Mouse (Mus musculus): Measurements from ENCODE around the gene Zdhhc9. TPM values are rescaled to one million over a fixed set of nuclear protein-coding genes. Genes with fewer than 3 reads are reported as not detected.

Gene Zdhhc9
- total and polyA plus RNA-seq, 3 experiments, result 3.5 to 13.9 (median 4.5) TPM

DNA sequence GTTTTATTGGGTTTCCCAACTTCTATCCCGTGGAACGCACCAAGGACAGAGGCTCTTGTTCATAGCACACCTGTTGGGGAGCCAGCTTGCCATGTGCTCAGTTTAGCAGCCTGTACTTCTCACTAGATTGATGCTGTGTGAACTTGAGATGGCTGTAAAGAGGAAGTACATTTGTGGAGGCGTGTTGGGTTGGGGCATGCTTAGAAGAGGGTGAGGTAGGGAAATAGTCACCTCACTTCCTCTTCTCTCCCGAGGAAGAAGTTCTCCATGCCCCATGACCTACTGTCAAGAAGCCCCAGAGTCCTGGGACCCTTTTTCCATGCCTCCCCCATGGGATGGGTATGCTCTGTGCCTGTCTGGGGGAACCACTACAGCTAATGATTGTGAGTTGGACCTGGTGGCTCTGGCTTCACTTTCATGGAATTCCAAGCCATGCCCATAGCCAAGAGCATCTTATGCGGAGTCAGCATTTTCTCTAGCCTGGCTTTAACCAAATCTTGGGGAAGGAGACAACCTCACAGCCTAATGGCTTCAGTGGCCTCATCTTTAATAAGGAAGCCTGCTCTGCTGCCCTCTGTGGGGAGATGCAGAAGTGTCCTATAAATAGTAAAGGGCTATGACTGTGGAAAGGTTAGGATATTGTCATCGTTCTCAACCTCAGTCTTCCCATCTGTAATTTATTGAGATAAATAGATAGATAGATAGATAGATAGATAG, 81.0 kb downstream of the Zdhhc9 start (continued):
- TF ChIP-seq MEF2A (IDR thresholded peaks at IDR 0.05; ENCODE audit: borderline replicate concordance, low read depth, low read length) (peak; percentile 9; the same call in 1 of the 2 replicates), MYC (IDR thresholded peaks at IDR 0.05; ENCODE audit: low read depth, low read length) (peak; percentile 79), MAX (IDR thresholded peaks at IDR 0.05; ENCODE audit: low read length) (peak; percentile 75), NELFE (IDR thresholded peaks at IDR 0.05; ENCODE audit: low read depth, low read length) (peak; percentile 43; the same call in 1 of the 2 replicates), USF1 (IDR thresholded peaks at IDR 0.05; ENCODE audit: low read depth, low read length) (no peak), KAT2A (IDR thresholded peaks at IDR 0.05; ENCODE audit: insufficient replicate concordance, low read length) (0 out of 2 replicates have a peak, but pooled peaks have one; percentile 17)

DNA sequence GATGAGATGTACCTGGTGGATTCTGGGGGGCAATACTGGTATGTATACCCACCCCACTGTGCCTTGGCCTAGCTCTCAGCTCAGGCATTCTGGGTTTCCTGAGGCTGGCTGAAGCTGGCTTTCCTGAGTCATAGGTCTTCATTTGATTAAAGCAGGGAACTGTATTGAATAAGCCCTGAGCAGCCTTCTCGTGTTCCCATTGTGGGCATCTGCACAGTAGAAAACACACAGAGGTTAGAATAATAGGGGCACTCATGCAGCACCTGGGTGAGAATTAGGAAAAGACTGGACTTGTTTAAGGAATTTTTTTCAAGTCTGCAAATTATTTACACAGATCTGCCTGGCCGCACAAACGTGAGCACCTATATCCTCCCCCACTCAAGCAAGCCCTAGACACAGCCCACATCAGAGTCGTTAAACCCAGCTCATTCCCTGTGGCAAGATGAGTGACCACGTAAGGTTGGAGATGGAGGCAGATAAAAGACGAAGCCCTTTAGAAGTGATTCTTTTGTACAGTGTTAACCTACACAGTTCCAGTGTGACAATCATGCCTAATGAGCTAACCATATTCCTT, 81.7 kb downstream of the Zdhhc9 start:
- Histone ChIP-seq H3K79me2 (replicated peaks; ENCODE audit: control insufficient read depth, extremely low read depth, insufficient read depth, poor library complexity, severe bottlenecking) (no peaks in the 10 kb centered on the region), H3K4me3 (replicated peaks in 1 of 3; ENCODE audit: low read depth in 2 of 3, low read length in 2 of 3, poor library complexity in 1 of 3) (no peak overlapping the region), H3K4me1 (ENCODE audit: control insufficient read depth in 1 of 2, insufficient read depth in 2 of 2) (peaks cover 19 to 37% of the 10 kb centered on the region in 2 experiments; a peak in 3 of 4 replicates), H3K36me3 (replicated peaks in 1 of 2; ENCODE audit: control insufficient read depth in 1 of 2, insufficient read depth in 1 of 2, low read length in 1 of 2) (no peaks in the 10 kb centered on the region), H3K9me3 (replicated peaks; ENCODE audit: low read length) (no peaks in the 10 kb centered on the region), H3K27me3 (replicated peaks) (no peaks in the 10 kb centered on the region), H3K9ac (ENCODE audit: insufficient read depth, low read depth) (no peak overlapping the region), H3K27ac (ENCODE audit: insufficient read depth, low read depth) (0 out of 2 replicates have a peak overlapping the region, but pooled peaks have one; percentile 39), H3K4me2 (ENCODE audit: insufficient read depth, low read depth, poor library complexity, severe bottlenecking) (no peak overlapping the region)
- no peak for TF ChIP-seq JUN (IDR thresholded peaks at IDR 0.05; ENCODE audit: insufficient read depth, low read depth, low read length)
- TF ChIP-seq E2F4 (IDR thresholded peaks at IDR 0.05; ENCODE audit: insufficient replicate concordance, low read depth, low read length), result no peak
- TF ChIP-seq BHLHE40 (IDR thresholded peaks at IDR 0.05; ENCODE audit: low read depth, low read length), result no peak
- no peak for TF ChIP-seq MAFK (IDR thresholded peaks at IDR 0.05; ENCODE audit: insufficient replicate concordance, low read length)
- no peak for TF ChIP-seq POLR2AphosphoS2 (IDR thresholded peaks at IDR 0.05; ENCODE audit: low read depth, low read length)
- no peak for TF ChIP-seq PAX5 (IDR thresholded peaks at IDR 0.05; ENCODE audit: low read length)
- TF ChIP-seq ZNF384 (IDR thresholded peaks at IDR 0.05; ENCODE audit: low read depth, low read length), result no peak
- no peak for TF ChIP-seq NRF1 (IDR thresholded peaks at IDR 0.05; ENCODE audit: low read depth, low read length)
- TF ChIP-seq ZKSCAN1 (IDR thresholded peaks at IDR 0.05; ENCODE audit: borderline replicate concordance, low read depth, low read length), result no peak
- TF ChIP-seq CTCF (conservative IDR thresholded peaks at IDR 0.05 in 1 of 2, IDR thresholded peaks at IDR 0.05 in 1 of 2; ENCODE audit: low read depth in 2 of 2, low read length in 2 of 2), result no peak
- no peak for TF ChIP-seq POLR2A (IDR thresholded peaks at IDR 0.05; ENCODE audit: low read depth, low read length)
- TF ChIP-seq SIN3A (IDR thresholded peaks at IDR 0.05; ENCODE audit: low read length), result no peak
- DNase-seq (ENCODE audit: extremely low read depth), result no peak
- in situ Hi-C loops (cut with MboI; ENCODE audit: low pct_ligation_motif_present, low pct_unique_long_range_greater_than_20kb, low sequenced_read_pairs), result no loop called here
- dilution Hi-C loops (cut with MboI; ENCODE audit: extremely low pct_ligation_motif_present, extremely low pct_unique_long_range_greater_than_20kb, low sequenced_read_pairs), result no loop called here

Data from CH12.LX (cell line).